Mouse (Mus musculus) embryonic fibroblast, embryonic 13.5 days (primary cell): ENCODE measurements at regions not wholly inside any gene's neighbourhood (a gene's known extent, or its start where the extent isn't known, plus 50 kb on each side); places are given as distances from the start of the nearest gene placed in this dataset.
A peak's percentile ranks its signal among the peaks of the same experiment; 100 is the strongest.
"Not testable (repeated sequence)": the region's sequence is repeated elsewhere in the genome, so short reads cannot be mapped to it uniquely, and the experiment has no call there.

Experiments used
- H3K27ac ChIP-seq: 2 replicates; pipeline ENCODE4 v1.5.1; 2012; ENCODE audit warnings: low read length, control low read depth, inconsistent platforms; ENCODE audit not compliant: insufficient read depth
- H3K4me1 ChIP-seq: 2 replicates; pipeline ENCODE4 v1.6.1; 2011; ENCODE audit warnings: low read length; ENCODE audit not compliant: control insufficient read depth, insufficient read depth
- H3K4me3 ChIP-seq: 2 replicates; pipeline ENCODE4 v1.5.1; 2011; ENCODE audit warnings: mild to moderate bottlenecking, control low read depth, low read length; ENCODE audit not compliant: insufficient read depth
- CTCF ChIP-seq: IDR thresholded peaks from 2 replicates; pipeline ENCODE4 v1.5.1; 2011; ENCODE audit warnings: mild to moderate bottlenecking, control low read depth, low read length, moderate library complexity, borderline replicate concordance; ENCODE audit not compliant: insufficient read depth
- POLR2A ChIP-seq: IDR thresholded peaks from 2 replicates; pipeline ENCODE4 v1.6.1; 2011; ENCODE audit warnings: low read depth, mild to moderate bottlenecking, control low read depth, low read length, moderate library complexity

DNA sequence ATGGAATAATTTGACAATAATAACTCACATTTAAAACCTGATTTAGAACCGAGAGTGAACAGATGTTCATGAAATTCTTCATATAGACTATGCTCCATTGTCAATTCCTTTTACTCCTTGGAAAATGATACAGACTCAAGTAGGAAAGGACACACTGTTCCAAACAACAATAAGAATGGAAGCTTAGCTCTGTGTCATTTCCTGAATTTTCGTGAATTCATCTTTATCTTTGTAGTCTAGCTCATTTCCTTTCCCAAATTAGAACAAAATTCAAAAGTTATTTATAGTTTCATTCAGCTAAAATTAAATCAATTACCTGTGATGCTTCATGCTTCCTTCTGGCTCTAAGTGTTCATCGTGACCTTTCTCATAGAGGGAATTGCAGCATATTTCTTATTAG, 553.2 kb upstream of the Adamts5 start:
- no peak overlapping the region for H3K27ac ChIP-seq
- H3K4me1 ChIP-seq: no peaks in the 10 kb centered on the region
- TF ChIP-seq POLR2A (no peak), CTCF (no peak)
- no peak overlapping the region for H3K4me3 ChIP-seq

DNA sequence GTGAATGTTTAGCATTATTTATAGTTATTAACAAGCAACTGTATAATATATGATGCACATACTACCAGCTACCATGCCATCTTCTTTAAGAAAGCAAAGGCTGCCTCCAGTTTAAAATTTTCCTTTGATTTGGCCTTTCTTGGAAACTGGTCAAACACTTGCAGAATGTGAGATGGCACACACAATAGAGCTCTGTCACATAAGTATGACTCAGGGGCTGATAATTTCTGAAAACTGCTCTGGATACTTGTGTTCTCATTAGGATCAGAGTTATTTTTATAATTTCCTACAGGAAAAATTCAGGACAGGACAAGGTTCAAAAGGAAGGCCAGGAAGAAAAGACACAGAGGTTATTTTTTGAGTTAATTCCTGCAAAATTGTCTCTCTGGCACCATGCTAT, 552.4 kb upstream of the Adamts5 start:
- no peak overlapping the region for H3K4me3 ChIP-seq
- TF ChIP-seq POLR2A (no peak), CTCF (no peak)
- H3K4me1 ChIP-seq: no peaks in the 10 kb centered on the region
- H3K27ac ChIP-seq: no peak overlapping the region

DNA sequence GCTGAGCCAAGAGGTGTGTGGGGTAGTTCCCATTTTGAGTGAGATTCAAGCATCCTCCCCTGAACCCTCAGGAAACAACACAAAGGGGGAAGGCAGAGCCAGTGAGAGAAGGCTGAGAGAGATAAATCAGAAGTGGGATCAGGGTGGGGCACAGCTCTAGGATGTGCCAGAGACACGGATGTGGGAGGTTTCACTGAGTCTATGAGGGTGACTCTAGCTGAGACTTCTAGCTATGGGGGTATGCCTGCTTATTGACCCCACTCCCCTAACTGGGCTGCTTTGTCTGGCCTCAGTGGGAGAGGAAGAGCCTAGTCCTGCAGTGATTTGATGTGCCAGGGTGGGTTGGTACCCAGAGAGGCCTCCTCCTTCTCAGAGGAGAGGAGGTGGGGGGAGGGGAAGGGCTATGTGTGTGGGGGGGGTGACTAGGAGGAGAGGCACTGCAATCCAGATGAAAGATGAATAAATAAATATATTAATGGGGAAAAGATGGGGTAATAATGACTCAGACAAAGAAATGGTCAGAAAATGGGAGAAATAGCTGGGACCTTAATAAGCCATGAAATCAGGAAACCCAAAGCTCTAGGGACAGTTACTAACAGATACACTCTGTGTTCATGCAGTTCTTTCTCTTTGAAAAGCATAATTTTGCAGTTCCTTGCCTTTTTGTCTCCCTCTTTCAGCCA, 547.0 kb upstream of the Adamts5 start:
- peak overlapping the region; percentile 61 for H3K27ac ChIP-seq
- TF ChIP-seq POLR2A (no peak), CTCF (no peak)
- no peak overlapping the region for H3K4me3 ChIP-seq
- 0 out of 2 replicates have a peak, but pooled peaks cover 4% of the 10 kb centered on the region for H3K4me1 ChIP-seq

DNA sequence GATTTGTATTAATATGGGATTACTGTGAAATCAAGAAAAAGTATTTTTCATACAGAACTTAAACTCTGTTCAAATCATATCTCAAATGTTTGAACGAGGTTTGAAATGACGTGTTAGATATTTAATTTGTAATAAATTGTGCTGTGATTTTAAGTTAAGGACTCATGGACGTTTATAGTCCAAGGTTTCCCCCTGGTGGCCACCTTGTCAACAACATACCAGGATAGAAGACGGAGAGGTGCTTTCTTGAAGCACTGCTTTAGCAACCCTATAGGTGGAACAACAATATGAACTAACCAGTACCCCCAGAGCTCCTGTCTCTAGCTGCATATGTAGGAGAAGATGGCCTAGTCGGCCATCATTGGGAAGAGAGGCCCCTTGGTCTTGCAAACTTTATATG, 517.8 kb upstream of the Adamts5 start:
- H3K4me1 ChIP-seq, H3K27ac ChIP-seq, H3K4me3 ChIP-seq: not testable (repeated sequence)

DNA sequence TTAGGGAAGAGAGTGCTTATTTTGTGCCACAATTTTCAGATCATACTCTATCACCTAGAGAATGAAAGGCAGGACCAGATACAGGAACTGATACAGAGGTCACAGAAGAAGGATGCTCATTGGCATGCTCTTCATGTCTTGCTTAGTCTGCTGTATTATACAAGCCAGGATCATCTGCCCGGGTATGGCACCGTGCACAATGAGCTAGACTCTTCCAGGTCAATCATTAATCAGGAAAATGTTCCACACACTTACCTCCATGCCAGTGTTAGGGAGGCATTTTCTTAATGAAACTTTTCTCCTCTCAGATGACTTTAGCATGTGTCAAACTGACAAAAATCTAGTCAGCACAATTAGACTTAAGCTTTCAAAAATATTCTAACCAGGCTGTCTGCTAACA, 502.7 kb upstream of the Adamts5 start:
- Histone ChIP-seq H3K4me1 (peaks cover 3% of the 10 kb centered on the region), H3K27ac (no peak overlapping the region), H3K4me3 (no peak overlapping the region)
- TF ChIP-seq CTCF (no peak), POLR2A (no peak)

DNA sequence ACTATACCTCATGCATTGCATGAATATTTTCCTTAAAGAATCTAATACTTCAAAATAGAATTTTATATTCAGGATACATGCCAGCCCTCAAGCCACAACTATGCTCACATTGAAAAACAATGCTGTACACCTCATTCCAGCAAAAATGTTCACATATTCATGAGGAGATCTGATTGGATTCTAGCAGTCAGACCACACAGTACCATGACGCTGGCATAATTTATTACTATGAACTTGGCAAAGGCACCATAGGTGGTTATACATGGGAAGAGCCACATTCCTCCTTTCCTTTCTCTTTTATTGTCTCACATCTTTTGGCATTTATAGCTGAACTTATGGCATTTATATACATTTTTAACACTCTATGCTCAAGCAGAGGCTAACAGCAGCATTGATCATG, 499.8 kb upstream of the Adamts5 start:
- TF ChIP-seq CTCF (no peak), POLR2A (no peak)
- Histone ChIP-seq H3K4me3 (no peak overlapping the region), H3K4me1 (peaks cover 7% of the 10 kb centered on the region), H3K27ac (peak overlapping the region; percentile 78)

DNA sequence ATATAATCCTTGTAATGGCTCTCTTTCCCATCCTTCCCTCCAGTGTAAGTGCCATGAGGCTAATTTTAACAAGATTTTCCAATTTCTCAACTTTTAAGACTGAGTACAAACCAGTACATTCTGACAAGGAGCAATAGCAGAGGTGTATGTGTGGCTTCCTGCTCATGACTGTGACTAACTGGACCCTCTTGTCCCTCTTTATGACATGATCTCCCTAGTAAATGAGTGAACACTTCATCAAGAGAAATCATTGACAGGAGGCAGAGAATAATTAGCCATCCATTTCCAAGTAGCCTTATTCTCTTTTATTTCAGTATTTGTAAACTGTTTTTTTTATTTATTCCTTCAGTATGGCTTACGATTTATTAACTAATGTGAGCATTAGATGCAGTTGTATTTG, 497.7 kb upstream of the Adamts5 start:
- no peak overlapping the region for H3K4me3 ChIP-seq
- H3K27ac ChIP-seq: no peak overlapping the region
- TF ChIP-seq POLR2A (no peak), CTCF (no peak)
- peaks cover 7% of the 10 kb centered on the region for H3K4me1 ChIP-seq

DNA sequence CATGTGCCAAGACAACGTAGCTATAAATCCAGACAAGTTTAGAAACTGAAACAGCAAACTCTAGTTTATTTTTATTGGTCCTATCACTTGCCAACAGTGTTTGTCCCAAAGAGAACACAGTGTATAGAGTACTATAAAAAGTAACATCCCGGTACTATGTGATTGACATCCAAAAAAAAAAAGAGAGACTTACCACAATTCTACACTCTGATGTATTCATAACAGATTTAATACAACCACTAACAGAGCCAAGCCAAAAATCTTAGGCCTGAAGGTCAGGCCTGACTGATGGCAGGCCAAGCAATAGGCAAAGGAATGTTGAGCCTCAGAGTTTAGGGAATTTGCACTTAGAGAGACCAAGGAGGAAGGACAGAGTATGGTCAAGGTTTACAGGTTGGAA, 495.9 kb upstream of the Adamts5 start:
- peaks cover 7% of the 10 kb centered on the region for H3K4me1 ChIP-seq
- peak overlapping the region; percentile 80 for H3K27ac ChIP-seq
- no peak overlapping the region for H3K4me3 ChIP-seq
- no peak for TF ChIP-seq POLR2A
- TF ChIP-seq CTCF: no peak

DNA sequence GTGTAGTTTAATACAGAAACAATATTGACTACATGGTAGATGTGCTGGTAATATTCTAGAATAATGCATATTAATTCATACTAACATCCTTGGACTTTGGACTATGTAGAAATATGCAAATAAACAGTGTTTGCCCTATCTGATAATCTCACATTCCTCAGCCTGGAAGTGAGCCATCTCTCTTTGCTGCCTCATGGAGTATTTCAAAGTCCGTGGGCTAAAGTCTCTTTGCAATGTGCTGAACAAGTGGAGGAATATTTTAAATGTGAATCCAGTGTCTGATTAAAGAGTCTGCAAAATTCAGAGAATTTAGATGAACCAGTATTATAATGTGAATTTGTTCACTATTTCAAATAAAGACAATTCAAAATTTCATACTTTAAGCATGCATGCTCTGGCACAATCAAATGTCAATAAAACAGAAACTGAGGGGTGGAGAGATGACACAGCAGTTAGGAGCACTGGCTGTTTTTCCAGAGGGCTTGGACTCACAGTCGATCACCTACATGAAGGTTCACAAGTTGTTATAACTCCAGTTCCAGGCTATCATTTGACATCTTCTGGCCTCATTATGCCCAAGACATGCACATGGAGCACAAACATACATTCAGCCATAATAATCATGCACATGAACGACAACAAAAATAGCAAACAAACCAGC, 487.6 kb upstream of the Adamts5 start:
- peaks cover 7% of the 10 kb centered on the region for H3K4me1 ChIP-seq
- H3K27ac ChIP-seq: peak overlapping the region; percentile 14; the same call in 1 of the 2 replicates
- H3K4me3 ChIP-seq: no peak overlapping the region
- TF ChIP-seq CTCF (no peak), POLR2A (no peak)

DNA sequence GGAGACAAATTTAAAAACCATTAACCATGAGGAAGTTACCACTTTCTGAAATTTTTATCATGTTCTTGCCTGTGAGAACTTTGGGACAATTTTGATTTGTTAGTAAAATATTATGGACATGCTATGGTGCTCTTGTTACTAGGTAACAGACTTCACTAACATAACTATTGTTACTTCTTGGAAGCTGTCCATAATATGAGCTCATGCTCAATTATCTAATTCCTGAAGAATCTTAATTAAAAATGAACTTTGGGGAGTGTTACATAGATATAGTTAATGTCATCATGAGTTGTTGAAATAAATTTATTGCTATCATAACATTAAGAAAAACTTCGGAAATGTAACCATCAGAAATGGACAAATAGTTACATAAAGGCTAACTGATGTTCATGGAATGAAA, 486.5 kb upstream of the Adamts5 start:
- no peak overlapping the region for H3K27ac ChIP-seq
- peaks cover 7% of the 10 kb centered on the region for H3K4me1 ChIP-seq
- no peak overlapping the region for H3K4me3 ChIP-seq
- TF ChIP-seq CTCF: no peak
- no peak for TF ChIP-seq POLR2A
